Mouse (Mus musculus) midbrain, embryonic 16.5 days (tissue): ENCODE measurements at regions not wholly inside any gene's neighbourhood (a gene's known extent, or its start where the extent isn't known, plus 50 kb on each side); places are given as distances from the start of the nearest gene placed in this dataset.

Experiments
- ATAC-seq: fragments of 200-750 bp; cut with Nextera tagmentation; 2 replicates; pipeline ENCODE4 v1.8.0; 2017; ENCODE audit warnings: moderate TSS enrichment
- H3K27ac ChIP-seq: fragments of 300-500 bp; sonication (generic); 2 replicates; pipeline ENCODE4 v1.5.1; 2014; ENCODE audit warnings: mild to moderate bottlenecking, low read length, mixed read lengths
- H3K27me3 ChIP-seq: fragments of 300-500 bp; sonication (generic); 2 replicates; pipeline ENCODE4 v1.6.1; 2014; ENCODE audit warnings: low read depth, low read length, mixed read lengths; ENCODE audit not compliant: control insufficient read depth, insufficient read depth
- H3K36me3 ChIP-seq: fragments of 300-500 bp; sonication (generic); 2 replicates; pipeline ENCODE4 v1.6.1; 2014; ENCODE audit warnings: mild to moderate bottlenecking, low read length, moderate library complexity, mixed read lengths; ENCODE audit not compliant: control insufficient read depth, insufficient read depth
- H3K4me1 ChIP-seq: fragments of 300-500 bp; sonication (generic); 2 replicates; pipeline ENCODE4 v1.6.1; 2014; ENCODE audit warnings: mild to moderate bottlenecking, low read length, mixed read lengths; ENCODE audit not compliant: control insufficient read depth, insufficient read depth
- H3K4me2 ChIP-seq: fragments of 300-500 bp; sonication (generic); 2 replicates; pipeline ENCODE4 v1.6.1; 2014; ENCODE audit warnings: mild to moderate bottlenecking, low read length, mixed read lengths
- H3K4me3 ChIP-seq: fragments of 300-500 bp; sonication (generic); 2 replicates; pipeline ENCODE4 v1.5.1; 2014; ENCODE audit warnings: low read depth, mild to moderate bottlenecking, low read length, moderate library complexity, mixed read lengths
- H3K9ac ChIP-seq: fragments of 300-500 bp; sonication (generic); 2 replicates; pipeline ENCODE4 v1.6.1; 2014; ENCODE audit warnings: low read depth, low read length, mixed read lengths
- H3K9me3 ChIP-seq: fragments of 300-500 bp; sonication (generic); replicated peaks from 2 replicates; pipeline ENCODE4 v1.6.1; 2014; ENCODE audit warnings: mild to moderate bottlenecking, low read length, mixed read lengths; ENCODE audit not compliant: control insufficient read depth, poor library complexity, severe bottlenecking
- WGBS: fragments of 180-500 bp; shearing (Covaris S2); extraction: QIAGEN DNeasy Blood & Tissue Kit; methylation state at CpG from one replicate; pipeline ENCODE4 v1.1.7; 2014; 5-methylcytosine and 5-hydroxymethylcytosine counted together

GRCm38 (mm10) chr6:73612266-73612665 lies 142.8 kb upstream of the 4931417E11Rik start:
- 53% methylated on average over 3 of the region's 3 CpGs for WGBS
- Histone ChIP-seq H3K4me1 (no peaks in the 10 kb centered on the region; the same call in 1 of the 2 replicates), H3K4me2 (no peak overlapping the region), H3K27me3 (no peaks in the 10 kb centered on the region), H3K27ac (no peak overlapping the region), H3K4me3 (no peak overlapping the region), H3K36me3 (no peaks in the 10 kb centered on the region), H3K9me3 (no peaks in the 10 kb centered on the region), H3K9ac (no peak overlapping the region)
- ATAC-seq = no peak

GRCm38 (mm10) chr6:73611839-73612238 lies 142.4 kb upstream of the 4931417E11Rik start:
- no peak for ATAC-seq
- Histone ChIP-seq H3K27ac (no peak overlapping the region), H3K4me1 (no peaks in the 10 kb centered on the region; the same call in 1 of the 2 replicates), H3K4me3 (no peak overlapping the region), H3K4me2 (no peak overlapping the region), H3K36me3 (no peaks in the 10 kb centered on the region), H3K27me3 (no peaks in the 10 kb centered on the region), H3K9ac (no peak overlapping the region), H3K9me3 (no peaks in the 10 kb centered on the region)
- 48% methylated on average over 6 of the region's 6 CpGs for WGBS

GRCm38 (mm10) chr6:73610048-73610624 lies 140.7 kb upstream of the 4931417E11Rik start:
- no peak for ATAC-seq
- H3K36me3 ChIP-seq = no peaks in the 10 kb centered on the region
- no peaks in the 10 kb centered on the region for H3K27me3 ChIP-seq
- no peak overlapping the region for H3K4me3 ChIP-seq
- 64% methylated on average over 2 of the region's 2 CpGs for WGBS
- no peaks in the 10 kb centered on the region for H3K9me3 ChIP-seq
- H3K4me2 ChIP-seq = no peak overlapping the region
- no peaks in the 10 kb centered on the region; the same call in 1 of the 2 replicates for H3K4me1 ChIP-seq
- no peak overlapping the region for H3K9ac ChIP-seq
- H3K27ac ChIP-seq = no peak overlapping the region

GRCm38 (mm10) chr6:73587686-73588085 lies 118.2 kb upstream of the 4931417E11Rik start:
- no peaks in the 10 kb centered on the region for H3K4me1 ChIP-seq
- ATAC-seq = no peak
- no peak overlapping the region for H3K9ac ChIP-seq
- WGBS = 89% methylated on average over 2 of the region's 2 CpGs
- H3K27ac ChIP-seq = no peak overlapping the region
- no peaks in the 10 kb centered on the region for H3K36me3 ChIP-seq
- no peak overlapping the region for H3K4me2 ChIP-seq
- no peaks in the 10 kb centered on the region for H3K9me3 ChIP-seq
- H3K27me3 ChIP-seq = no peaks in the 10 kb centered on the region
- H3K4me3 ChIP-seq = no peak overlapping the region

GRCm38 (mm10) chr6:73576708-73577107 lies 107.2 kb upstream of the 4931417E11Rik start:
- no peaks in the 10 kb centered on the region for H3K4me1 ChIP-seq
- H3K36me3 ChIP-seq = no peaks in the 10 kb centered on the region
- H3K9ac ChIP-seq = no peak overlapping the region
- no peak for ATAC-seq
- H3K27ac ChIP-seq = no peak overlapping the region
- H3K27me3 ChIP-seq = no peaks in the 10 kb centered on the region
- no peak overlapping the region for H3K4me3 ChIP-seq
- WGBS = 83% methylated on average over 2 of the region's 2 CpGs
- H3K4me2 ChIP-seq = no peak overlapping the region
- H3K9me3 ChIP-seq = no peaks in the 10 kb centered on the region

- no peaks in the 10 kb centered on the region for H3K36me3 ChIP-seq
- no peaks in the 10 kb centered on the region for H3K4me1 ChIP-seq
- H3K27ac ChIP-seq = no peak overlapping the region
- no peak overlapping the region for H3K4me2 ChIP-seq
- 83% methylated on average over 2 of the region's 2 CpGs for WGBS
- ATAC-seq = no peak
- no peaks in the 10 kb centered on the region for H3K27me3 ChIP-seq
- no peaks in the 10 kb centered on the region for H3K9me3 ChIP-seq
- no peak overlapping the region for H3K9ac ChIP-seq
- no peak overlapping the region for H3K4me3 ChIP-seq
Observed at GRCm38 (mm10) chr6:73560000-73560399, 90.5 kb upstream of the 4931417E11Rik start.

GRCm38 (mm10) chr6:73530559-73530958 lies 61.1 kb upstream of the 4931417E11Rik start:
- Histone ChIP-seq H3K9ac (no peak overlapping the region), H3K27ac (no peak overlapping the region), H3K4me2 (no peak overlapping the region), H3K4me1 (no peaks in the 10 kb centered on the region), H3K4me3 (no peak overlapping the region), H3K36me3 (no peaks in the 10 kb centered on the region), H3K27me3 (no peaks in the 10 kb centered on the region), H3K9me3 (no peaks in the 10 kb centered on the region)
- WGBS = 80% methylated on average over 1 of the region's 1 CpGs
- no peak for ATAC-seq

GRCm38 (mm10) chr6:73530098-73530497 lies 60.6 kb upstream of the 4931417E11Rik start:
- Histone ChIP-seq H3K27ac (no peak overlapping the region), H3K27me3 (no peaks in the 10 kb centered on the region), H3K9ac (no peak overlapping the region), H3K36me3 (no peaks in the 10 kb centered on the region), H3K4me2 (no peak overlapping the region), H3K4me3 (no peak overlapping the region), H3K4me1 (no peaks in the 10 kb centered on the region), H3K9me3 (no peaks in the 10 kb centered on the region)
- no peak for ATAC-seq
- 95% methylated on average over 1 of the region's 1 CpGs for WGBS

- 70% methylated on average over 9 of the region's 9 CpGs for WGBS
- Histone ChIP-seq H3K4me1 (no peaks in the 10 kb centered on the region), H3K27me3 (no peaks in the 10 kb centered on the region), H3K36me3 (no peaks in the 10 kb centered on the region), H3K9ac (no peak overlapping the region), H3K4me2 (no peak overlapping the region), H3K9me3 (no peaks in the 10 kb centered on the region), H3K4me3 (no peak overlapping the region), H3K27ac (no peak overlapping the region)
- no peak for ATAC-seq
Observed at GRCm38 (mm10) chr6:73523658-73524057, 54.2 kb upstream of the 4931417E11Rik start.
